Comparison of ENCODE assay signal across 41 mouse cellular contexts in genomic region chr14:103056601-103057000, GRCm38 (mm10). TPM values are rescaled to one million over a fixed set of nuclear protein-coding genes. Genes with fewer than 3 reads are reported as not detected.
"Had no signal": no experiment of that assay in that cellular context is flagged by ENCODE, and none has a peak within 500 bp of the region (broad histone marks: within the 10 kb centered on the region; RNA-seq: fewer than 3 reads in every experiment).

No protein-coding gene starts in this region.

- H3K4me2 ChIP-seq: limb, embryonic 12.5 days; limb, embryonic 13.5 days; limb, embryonic 15.5 days; liver, embryonic 11.5 days; liver, embryonic 12.5 days; liver, embryonic 13.5 days; liver, embryonic 15.5 days; lung, embryonic 14.5 days; lung, embryonic 15.5 days; midbrain, embryonic 12.5 days; midbrain, embryonic 13.5 days; midbrain, embryonic 15.5 days; neural tube, embryonic 12.5 days had no signal

- H3K27ac ChIP-seq: left cerebral cortex, adult 2 months; limb, embryonic 10.5 days; limb, embryonic 12.5 days; limb, embryonic 13.5 days; limb, embryonic 15.5 days; liver, embryonic 12.5 days; liver, embryonic 13.5 days; liver, embryonic 14.5 days; liver, embryonic 15.5 days; lung, embryonic 15.5 days; macrophage; midbrain, embryonic 10.5 days; midbrain, embryonic 12.5 days; midbrain, embryonic 13.5 days; midbrain, embryonic 15.5 days; neural tube, embryonic 12.5 days had no signal

- H3K4me1 ChIP-seq: limb, embryonic 12.5 days; limb, embryonic 13.5 days; limb, embryonic 15.5 days; liver, embryonic 12.5 days; liver, embryonic 13.5 days; liver, embryonic 15.5 days; midbrain, embryonic 10.5 days; midbrain, embryonic 12.5 days; midbrain, embryonic 13.5 days; midbrain, embryonic 15.5 days; neural tube, embryonic 12.5 days had no signal

- H3K9me3 ChIP-seq: limb, embryonic 10.5 days; limb, embryonic 12.5 days; limb, embryonic 13.5 days; limb, embryonic 15.5 days; liver, embryonic 12.5 days; liver, embryonic 13.5 days; liver, embryonic 15.5 days; lung, embryonic 15.5 days; midbrain, embryonic 10.5 days; midbrain, embryonic 12.5 days; midbrain, embryonic 13.5 days; midbrain, embryonic 15.5 days; neural tube, embryonic 12.5 days had no signal

- H3K9ac ChIP-seq: limb, embryonic 12.5 days; limb, embryonic 13.5 days; limb, embryonic 15.5 days; liver, embryonic 12.5 days; liver, embryonic 13.5 days; liver, embryonic 14.5 days; liver, embryonic 15.5 days; liver, postnatal 0 days; lung, embryonic 14.5 days; lung, embryonic 15.5 days; midbrain, embryonic 12.5 days; midbrain, embryonic 13.5 days; midbrain, embryonic 15.5 days; neural tube, embryonic 12.5 days had no signal

- ATAC-seq: liver, embryonic 12.5 days; liver, postnatal 0 days; lung, postnatal 0 days; midbrain, embryonic 13.5 days; midbrain, embryonic 15.5 days; midbrain, embryonic 16.5 days had no signal

- H3K36me3 ChIP-seq: limb, embryonic 10.5 days; limb, embryonic 12.5 days; limb, embryonic 13.5 days; limb, embryonic 15.5 days; liver, embryonic 12.5 days; liver, embryonic 13.5 days; liver, embryonic 15.5 days; lung, embryonic 15.5 days; midbrain, embryonic 10.5 days; midbrain, embryonic 12.5 days; midbrain, embryonic 13.5 days; midbrain, embryonic 15.5 days; neural tube, embryonic 12.5 days had no signal

- DNase-seq: left cerebral cortex, postnatal 4 days; liver; liver, embryonic 13.5 days; liver, postnatal 0 days; lung, adult 18-20 months; lung, adult 2 months; lung, embryonic 14.5 days; lung, postnatal 10 days; lung, postnatal 14 days; lung, postnatal 36 days; lung, postnatal 4 days had no signal

- H3K4me3 ChIP-seq: left cerebral cortex, adult 2 months; limb, embryonic 10.5 days; limb, embryonic 12.5 days; limb, embryonic 13.5 days; limb, embryonic 15.5 days; liver, embryonic 12.5 days; liver, embryonic 13.5 days; liver, embryonic 15.5 days; lung, embryonic 15.5 days; megakaryocyte, embryonic 14.5 days; midbrain, embryonic 10.5 days; midbrain, embryonic 12.5 days; midbrain, embryonic 13.5 days; midbrain, embryonic 15.5 days; myocyte; neural tube, embryonic 12.5 days had no signal

- H3K27me3 ChIP-seq: limb, embryonic 12.5 days; limb, embryonic 13.5 days; limb, embryonic 15.5 days; liver, embryonic 12.5 days; liver, embryonic 13.5 days; liver, embryonic 15.5 days; lung, embryonic 15.5 days; megakaryocyte, embryonic 14.5 days; midbrain, embryonic 12.5 days; midbrain, embryonic 13.5 days; midbrain, embryonic 15.5 days; neural tube, embryonic 12.5 days had no signal

RNA-seq across cellular contexts. Expression of gene Acod1, which starts 9.8 kb away (rescaled TPM):
- total RNA-seq: left cerebral cortex, adult 2 months; left cerebral cortex, adult 8-10 months; left cerebral cortex, postnatal 10 days; left cerebral cortex, postnatal 14 days; left cerebral cortex, postnatal 25 days; left cerebral cortex, postnatal 36 days; left cerebral cortex, postnatal 4 days; midbrain, postnatal 0 days had no signal
- polyA plus RNA-seq: limb, embryonic 10.5 days; limb, embryonic 11.5 days; limb, embryonic 12.5 days; limb, embryonic 13.5 days; limb, embryonic 15.5 days; liver, embryonic 16.5 days; liver, postnatal 0 days; lung, embryonic 14.5 days; lung, embryonic 15.5 days; lung, embryonic 16.5 days; midbrain, embryonic 10.5 days; midbrain, embryonic 12.5 days; midbrain, embryonic 13.5 days; midbrain, embryonic 15.5 days; midbrain, embryonic 16.5 days; midbrain, postnatal 0 days; myocyte; neural tube, embryonic 11.5 days; neural tube, embryonic 12.5 days had no signal
